Mouse (Mus musculus) heart, adult 11 months (tissue): ENCODE measurements at regions not wholly inside any gene's neighbourhood (a gene's known extent, or its start where the extent isn't known, plus 50 kb on each side); places are given as distances from the start of the nearest gene placed in this dataset.

Source experiments
- DNase-seq: peaks from one replicate; pipeline ENCODE4 v3.0.0; 2022

- DNase-seq, result peak; percentile 19
Measured at GRCm38 (mm10) chr7:111420698-111421097, 337.9 kb upstream of the Eif4g2 start.

- DNase-seq, result peak; percentile 14
Measured at GRCm38 (mm10) chr7:111417735-111418134, 334.9 kb upstream of the Eif4g2 start.

GRCm38 (mm10) chr7:111416061-111416460 lies 333.2 kb upstream of the Eif4g2 start:
- DNase-seq, result no peak

GRCm38 (mm10) chr7:111413745-111414144 lies 330.9 kb upstream of the Eif4g2 start:
- DNase-seq, result peak; percentile 87

- no peak for DNase-seq
Measured at GRCm38 (mm10) chr7:111412957-111413356, 330.1 kb upstream of the Eif4g2 start.

GRCm38 (mm10) chr7:111411386-111411960 lies 328.6 kb upstream of the Eif4g2 start:
- no peak for DNase-seq

- DNase-seq, result no peak
Measured at GRCm38 (mm10) chr7:111395972-111396371, 313.1 kb upstream of the Eif4g2 start.

- no peak for DNase-seq
Measured at GRCm38 (mm10) chr7:111395111-111395510, 312.3 kb upstream of the Eif4g2 start.

GRCm38 (mm10) chr7:111393846-111394245 lies 311.0 kb upstream of the Eif4g2 start:
- no peak for DNase-seq

GRCm38 (mm10) chr7:111389690-111390089 lies 306.9 kb upstream of the Eif4g2 start:
- DNase-seq, result no peak

GRCm38 (mm10) chr7:111374534-111374933 lies 291.7 kb upstream of the Eif4g2 start:
- peak; percentile 66 for DNase-seq

GRCm38 (mm10) chr7:111373380-111374173 lies 290.7 kb upstream of the Eif4g2 start:
- DNase-seq, result peak; percentile 85

GRCm38 (mm10) chr7:111370421-111370887 lies 287.6 kb upstream of the Eif4g2 start:
- peak; percentile 93 for DNase-seq

GRCm38 (mm10) chr7:111368296-111369004 lies 285.6 kb upstream of the Eif4g2 start:
- DNase-seq, result peak; percentile 84

GRCm38 (mm10) chr7:111366951-111367653 lies 284.3 kb upstream of the Eif4g2 start:
- peak; percentile 77 for DNase-seq

- DNase-seq, result peak; percentile 73
Measured at GRCm38 (mm10) chr7:111365384-111365783, 282.6 kb upstream of the Eif4g2 start.

GRCm38 (mm10) chr7:111363206-111363605 lies 280.4 kb upstream of the Eif4g2 start:
- DNase-seq, result no peak

- no peak for DNase-seq
Measured at GRCm38 (mm10) chr7:111362646-111363045, 279.8 kb upstream of the Eif4g2 start.

GRCm38 (mm10) chr7:111355088-111355656 lies 272.3 kb upstream of the Eif4g2 start:
- DNase-seq, result no peak

GRCm38 (mm10) chr7:111354066-111354465 lies 271.2 kb upstream of the Eif4g2 start:
- DNase-seq, result no peak

GRCm38 (mm10) chr7:111352176-111352575 lies 269.3 kb upstream of the Eif4g2 start:
- DNase-seq, result peak; percentile 90

- no peak for DNase-seq
Measured at GRCm38 (mm10) chr7:111345117-111345516, 262.3 kb upstream of the Eif4g2 start.

GRCm38 (mm10) chr7:111337053-111337452 lies 254.2 kb upstream of the Eif4g2 start:
- DNase-seq, result no peak
